Mouse (Mus musculus) NIH3T3 (cell line): ENCODE results near the gene Ttll13.

Experiments
- DNase-seq: peaks from one replicate; pipeline ENCODE4 v3.0.0-alpha.2; 2012; ENCODE audit warnings: low read depth

Gene Ttll13

DNA sequence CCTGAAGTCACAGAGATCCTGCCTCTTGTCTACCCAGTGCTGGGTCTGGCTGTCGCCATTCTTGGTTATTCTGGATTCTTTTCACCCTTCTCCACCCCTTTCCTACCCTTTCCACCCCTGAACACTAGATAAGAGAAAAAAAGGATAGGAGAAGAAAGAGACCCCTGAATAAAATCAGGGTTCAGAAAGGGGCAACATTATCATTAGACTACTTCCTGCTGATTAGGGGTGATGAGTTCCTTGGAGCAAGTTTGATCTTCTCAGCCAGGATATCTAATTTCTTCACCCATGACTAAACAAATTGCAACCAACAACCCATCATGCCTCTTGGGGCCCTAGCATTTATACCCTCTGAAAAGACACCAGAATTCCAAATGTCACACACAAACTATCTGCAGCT, 21.6 kb downstream of the Ttll13 start:
- no peak for DNase-seq

- DNase-seq: peak; percentile 96
These were observed 22.9 kb downstream of the Ttll13 start, which contains the start of gene Vps33b for GRCm38 (mm10) chr7:80268897-80269750. Gene Vps33b (plus strand): TSS chr7:80269649.

GRCm38 (mm10) chr7:80269751-80270255, 23.6 kb downstream of the Ttll13 start:
- DNase-seq: peak; percentile 58

- DNase-seq: no peak
These were observed 27.3 kb downstream of the Ttll13 start for GRCm38 (mm10) chr7:80273456-80273855.

GRCm38 (mm10) chr7:80276374-80276773, 30.2 kb downstream of the Ttll13 start:
- DNase-seq: no peak

GRCm38 (mm10) chr7:80280032-80280431, 33.9 kb downstream of the Ttll13 start:
- DNase-seq: no peak

DNA sequence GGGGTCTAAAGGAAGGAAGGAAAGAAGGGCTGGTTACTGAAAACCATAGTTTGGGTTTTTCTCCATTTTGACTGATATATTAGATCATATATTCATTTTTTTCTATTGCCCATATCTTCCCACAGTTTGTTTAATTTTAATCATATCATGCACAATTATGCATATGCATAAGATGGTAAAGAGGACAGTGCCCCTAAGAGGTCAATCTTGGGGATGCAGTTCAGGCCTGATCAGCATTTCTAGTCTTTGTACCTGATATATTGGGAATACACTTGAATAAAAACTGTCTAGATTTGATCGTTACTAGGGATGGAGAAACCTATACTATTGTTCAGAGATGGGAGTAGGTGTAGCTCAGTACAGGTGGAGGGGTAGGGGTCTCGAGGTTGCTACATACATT, 34.8 kb downstream of the Ttll13 start:
- DNase-seq: no peak

DNA sequence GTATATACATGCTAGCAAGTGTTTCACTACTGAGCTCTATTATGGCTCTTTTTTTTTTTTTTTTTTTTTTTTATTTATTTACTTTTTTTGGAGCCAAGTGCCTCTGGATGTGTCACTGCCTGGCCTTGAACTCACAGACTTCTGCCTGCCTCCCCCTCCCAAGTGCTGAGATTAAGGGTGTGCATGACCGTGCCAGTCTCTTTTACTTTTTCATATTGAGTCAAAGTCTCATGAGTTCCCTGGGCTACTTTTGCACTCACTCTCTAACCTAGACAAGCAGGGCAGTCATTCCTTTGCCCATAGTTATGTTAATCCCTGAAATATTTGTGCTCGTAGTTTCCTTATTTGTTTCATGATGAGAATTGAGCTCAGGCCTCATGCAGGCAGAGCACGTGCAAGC, 35.5 kb downstream of the Ttll13 start:
- DNase-seq: no peak

GRCm38 (mm10) chr7:80283226-80283918, 37.2 kb downstream of the Ttll13 start:
- no peak for DNase-seq

DNA sequence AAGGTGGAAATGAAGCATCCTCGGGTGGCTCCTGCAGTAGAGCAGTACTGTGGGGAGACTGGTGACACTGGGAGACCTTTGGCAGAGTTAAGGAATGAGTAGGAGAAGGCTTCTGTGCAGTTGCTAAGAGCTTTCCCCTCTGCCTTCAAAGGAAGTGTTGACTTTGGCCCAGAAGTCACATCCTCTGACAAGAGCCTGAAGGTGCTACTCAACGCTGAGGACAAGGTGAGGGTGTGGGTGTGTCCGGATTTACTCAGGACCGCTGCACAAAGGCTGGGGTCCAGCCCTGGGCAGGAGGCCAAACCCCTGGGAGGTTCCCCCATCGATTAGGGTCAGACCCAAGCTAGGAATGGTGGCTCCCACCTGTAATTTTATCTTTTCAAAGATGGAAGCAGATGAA, 38.2 kb downstream of the Ttll13 start:
- DNase-seq: no peak

DNA sequence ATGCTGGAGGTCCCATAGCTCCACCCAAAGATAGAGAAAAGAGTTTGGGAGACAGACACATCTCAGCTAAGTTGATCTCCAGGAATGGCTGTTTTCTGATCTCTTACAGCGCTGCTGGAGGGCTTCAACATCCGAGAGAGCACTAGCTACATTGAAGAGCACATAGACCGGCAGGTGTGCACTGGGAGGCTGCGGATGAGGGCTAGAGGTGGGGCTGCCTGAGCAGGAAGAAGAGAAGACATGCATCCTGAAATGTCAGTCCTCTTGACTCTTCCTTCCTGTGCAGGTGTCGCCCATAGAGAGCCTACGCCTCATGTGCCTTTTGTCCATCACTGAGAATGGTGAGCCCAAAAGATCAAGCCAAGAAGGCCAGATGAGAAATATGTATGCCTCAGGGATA, 39.5 kb downstream of the Ttll13 start:
- no peak for DNase-seq

DNA sequence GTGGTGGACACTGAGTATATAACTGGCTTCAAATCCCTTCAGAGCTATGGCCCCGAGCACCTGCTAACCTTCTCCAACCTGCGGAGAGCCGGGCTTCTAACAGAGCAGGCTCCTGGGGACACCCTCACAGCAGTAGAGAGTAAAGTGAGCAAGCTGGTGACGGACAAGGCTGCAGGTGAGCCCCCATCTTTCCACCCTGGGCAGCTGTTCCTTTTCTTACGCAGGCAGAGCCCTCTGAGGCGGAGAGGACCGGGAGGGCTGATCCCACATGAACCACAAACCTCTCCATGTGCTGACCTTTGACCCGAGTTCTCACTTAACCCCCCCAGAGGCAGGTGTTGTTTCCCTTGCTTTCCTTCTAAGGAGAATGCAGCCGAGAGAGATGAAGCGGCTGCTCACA, 41.6 kb downstream of the Ttll13 start:
- no peak for DNase-seq

DNA sequence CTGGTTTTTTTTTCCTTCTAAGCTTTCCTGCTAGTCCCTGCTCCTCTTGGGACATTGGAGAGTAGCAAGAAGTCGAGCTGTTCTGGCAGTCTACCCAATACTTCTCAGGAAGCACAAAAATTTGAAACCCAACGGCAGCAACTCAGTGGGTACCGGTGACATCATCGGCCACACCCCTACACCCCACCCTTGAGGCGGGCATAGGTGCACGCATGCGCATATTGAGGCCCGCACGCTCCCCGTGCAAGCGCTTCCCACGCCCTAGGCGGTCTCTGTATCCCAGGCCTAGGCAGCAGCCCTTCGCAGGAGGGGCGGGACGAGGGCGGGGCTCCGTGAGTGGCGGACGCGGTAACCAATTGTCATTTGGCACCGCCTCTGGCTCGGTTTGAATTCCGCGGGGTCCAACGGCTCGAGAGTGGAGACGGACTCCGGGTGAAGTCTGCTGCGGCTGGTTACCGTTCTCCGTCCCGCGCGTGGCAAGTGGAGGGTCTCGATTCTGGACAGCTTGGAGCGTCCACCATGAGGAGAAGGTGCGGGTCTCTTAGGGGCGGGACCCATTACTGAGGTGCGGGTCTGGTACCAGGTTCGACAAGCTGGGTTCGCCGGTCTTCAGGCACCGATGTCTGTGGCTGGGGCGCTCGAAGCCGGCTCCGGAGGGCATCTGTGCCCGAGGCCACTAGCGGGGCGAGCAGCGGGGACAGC, 48.0 kb downstream of the Ttll13 start, which contains the start of gene Prc1:
Gene Prc1 (plus strand): TSS at position 389 of the 702 bp plus-strand sequence.
- peak; percentile 99 for DNase-seq

GRCm38 (mm10) chr7:80294764-80295648, 48.8 kb downstream of the Ttll13 start:
- DNase-seq: peak; percentile 46

- DNase-seq: no peak
These were observed 50.3 kb downstream of the Ttll13 start for GRCm38 (mm10) chr7:80296462-80296861.

DNA sequence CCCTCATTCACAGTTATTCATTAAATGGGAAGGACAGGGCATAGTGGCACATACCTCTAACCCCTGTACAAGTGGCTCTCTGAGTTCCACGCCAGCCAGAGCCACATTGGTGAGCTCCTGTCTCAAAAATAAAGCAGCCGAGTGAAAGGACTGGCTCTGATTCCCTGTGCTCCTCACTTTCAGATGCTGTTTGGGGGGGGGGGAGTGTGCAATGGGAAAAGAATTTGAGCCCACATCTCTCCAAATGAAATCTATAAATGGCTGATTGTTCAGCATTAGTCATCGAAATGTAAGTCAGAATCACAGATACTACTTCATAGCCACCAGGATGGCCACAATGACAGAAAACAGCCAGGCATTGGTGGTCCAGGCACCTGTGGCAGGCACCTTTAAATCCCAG, 50.9 kb downstream of the Ttll13 start:
- DNase-seq: peak; percentile 58

GRCm38 (mm10) chr7:80298754-80299153, 52.6 kb downstream of the Ttll13 start:
- DNase-seq: peak; percentile 57

- DNase-seq: peak; percentile 47
These were observed 53.4 kb downstream of the Ttll13 start for GRCm38 (mm10) chr7:80299568-80299967.

DNA sequence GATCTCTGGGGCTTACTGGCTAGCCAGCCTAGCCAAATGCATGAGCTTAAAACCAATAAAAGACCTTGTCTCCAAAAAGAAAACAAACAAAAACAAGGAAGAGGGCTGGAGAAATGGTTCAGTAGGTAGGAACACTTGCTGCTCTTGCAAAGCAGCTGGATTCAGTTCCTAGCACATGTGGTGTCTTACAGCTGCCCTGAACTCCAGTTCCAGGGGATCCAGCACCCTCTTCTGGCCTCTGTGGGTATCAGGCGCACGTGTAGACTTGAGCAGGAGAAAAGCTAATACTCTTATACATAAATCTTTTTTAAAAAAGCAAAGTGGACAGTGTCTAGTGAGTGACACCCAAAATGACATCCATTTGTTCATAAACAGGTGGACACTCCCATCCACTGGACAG, 55.3 kb downstream of the Ttll13 start:
- DNase-seq: peak; percentile 43

- no peak for DNase-seq
These were observed 61.6 kb downstream of the Ttll13 start for GRCm38 (mm10) chr7:80307766-80308165.
